Mouse (Mus musculus): ENCODE data around the gene Atp8a1. TPM values are rescaled to one million over a fixed set of nuclear protein-coding genes. Genes with fewer than 3 reads are reported as not detected.

The Atp8a1 gene
- total and polyA plus RNA-seq, 2 experiments from 2014 or later, result 30.9 to 83.8 TPM

DNA sequence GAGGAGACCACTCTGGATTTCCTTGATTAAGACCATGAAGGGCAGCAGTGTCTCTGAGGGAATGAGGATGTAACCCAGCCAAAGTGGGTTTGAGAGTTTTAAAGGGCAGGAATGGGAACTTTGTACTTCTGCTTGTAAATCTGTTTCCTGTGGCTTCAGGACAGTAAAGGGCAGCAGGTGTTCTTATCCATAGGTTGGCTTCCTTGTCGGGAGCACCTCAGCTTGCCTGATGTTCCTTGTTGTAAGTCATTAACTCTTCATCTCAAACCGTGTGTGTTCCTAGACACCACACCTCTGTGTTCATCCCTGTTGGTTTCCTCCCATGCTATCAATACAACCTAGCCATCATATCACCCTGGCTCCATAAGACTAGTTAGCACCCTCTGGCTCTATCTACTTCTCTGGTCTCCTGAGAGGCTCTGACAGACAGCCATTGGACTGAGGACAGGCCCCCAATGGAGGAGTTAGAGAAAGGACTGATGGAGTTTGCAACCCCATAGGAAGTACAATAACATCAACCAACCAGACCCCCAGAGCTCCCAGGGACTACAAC lies 17.4 kb upstream of the Atp8a1 start:
- 90% methylated on average over 2 of the region's 2 CpGs for WGBS
- Histone ChIP-seq H3K9ac (no peak overlapping the region), H3K4me1 (ENCODE audit: insufficient read depth) (no peaks in the 10 kb centered on the region), H3K36me3 (ENCODE audit: insufficient read depth) (no peaks in the 10 kb centered on the region), H3K27me3 (ENCODE audit: insufficient read depth, low read length) (no peaks in the 10 kb centered on the region), H3K4me2 (ENCODE audit: low read depth) (no peak overlapping the region), H3K9me3 (ENCODE audit: low read length) (no peaks in the 10 kb centered on the region), H3K27ac (ENCODE audit: low read depth, low read length) (no peak overlapping the region), H3K4me3 (ENCODE audit: low read depth, low read length) (no peak overlapping the region)
- ATAC-seq (no peak), DNase-seq (no peak)
- TF ChIP-seq CTCF (IDR thresholded peaks at IDR 0.05; ENCODE audit: low read depth), result no peak

DNA sequence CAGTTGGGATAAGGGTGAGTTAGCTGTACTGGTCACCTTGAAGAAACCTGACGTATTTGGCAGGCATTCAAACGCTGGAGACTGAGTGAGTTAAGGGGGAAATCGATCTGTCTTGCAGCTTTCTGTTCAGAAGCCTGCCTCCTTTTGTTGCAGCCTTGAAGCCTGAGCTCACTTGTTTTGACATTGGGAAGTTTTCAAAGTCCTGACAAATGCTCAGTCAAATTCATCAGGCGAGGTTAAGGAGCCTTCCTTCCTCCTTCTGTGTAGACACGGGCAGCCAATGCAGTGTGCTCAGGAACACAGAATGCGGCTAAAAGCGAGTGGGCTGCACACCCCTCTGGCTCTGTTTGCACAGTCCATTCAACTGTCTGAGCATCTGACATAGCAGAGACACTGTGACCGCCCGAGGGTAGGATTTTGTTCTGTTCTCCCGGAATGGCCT lies 16.7 kb upstream of the Atp8a1 start:
- Histone ChIP-seq H3K27ac (ENCODE audit: low read depth, low read length) (no peak overlapping the region), H3K9ac (no peak overlapping the region), H3K4me3 (ENCODE audit: low read depth, low read length) (no peak overlapping the region), H3K4me2 (ENCODE audit: low read depth) (no peak overlapping the region), H3K27me3 (ENCODE audit: insufficient read depth, low read length) (no peaks in the 10 kb centered on the region), H3K9me3 (ENCODE audit: low read length) (no peaks in the 10 kb centered on the region), H3K36me3 (ENCODE audit: insufficient read depth) (no peaks in the 10 kb centered on the region), H3K4me1 (ENCODE audit: insufficient read depth) (no peaks in the 10 kb centered on the region)
- no peak for ATAC-seq
- 16% methylated on average over 10 of the region's 10 CpGs for WGBS
- TF ChIP-seq CTCF (IDR thresholded peaks at IDR 0.05; ENCODE audit: low read depth), result no peak
- no peak for DNase-seq

DNA sequence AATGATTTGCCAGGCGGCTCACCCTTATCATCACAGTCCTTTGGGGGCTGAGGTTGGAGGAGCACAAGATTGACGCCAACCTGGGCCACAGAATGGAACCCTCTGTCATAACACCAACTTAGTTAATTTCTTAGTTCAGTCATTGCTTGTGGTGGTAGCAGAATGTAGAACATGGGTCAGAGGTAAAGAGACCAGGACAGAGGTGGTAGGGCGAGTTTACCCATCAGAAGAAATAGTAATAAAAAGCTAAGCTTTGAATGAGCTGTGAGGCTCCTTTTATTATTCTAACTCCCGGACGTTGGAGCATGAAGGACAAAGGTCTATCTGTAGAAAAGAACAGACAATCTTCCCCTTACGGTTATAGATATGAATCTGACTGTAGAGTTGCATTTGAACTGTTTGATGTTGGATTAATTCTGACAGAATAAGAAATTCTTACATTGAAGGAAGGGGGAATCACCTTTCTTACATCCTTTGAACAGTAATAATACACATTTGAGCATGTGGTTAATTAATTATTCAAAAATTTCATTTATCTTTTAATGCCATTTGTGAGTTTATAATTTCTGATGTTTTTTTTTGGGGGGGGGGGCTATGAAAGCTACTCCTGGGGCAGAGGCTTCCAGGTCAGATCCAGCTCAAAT lies 7.9 kb upstream of the Atp8a1 start:
- ATAC-seq (no peak), DNase-seq (no peak)
- no peaks in the 10 kb centered on the region for H3K4me1 ChIP-seq (ENCODE audit: insufficient read depth)
- no peak for TF ChIP-seq CTCF (IDR thresholded peaks at IDR 0.05; ENCODE audit: low read depth)
- no peak overlapping the region for H3K4me3 ChIP-seq (ENCODE audit: low read depth, low read length)
- 87% methylated on average over 6 of the region's 6 CpGs for WGBS
- no peak overlapping the region for H3K4me2 ChIP-seq (ENCODE audit: low read depth)
- no peak overlapping the region for H3K27ac ChIP-seq (ENCODE audit: low read depth, low read length)
- no peaks in the 10 kb centered on the region for H3K27me3 ChIP-seq (ENCODE audit: insufficient read depth, low read length)
- H3K9me3 ChIP-seq (ENCODE audit: low read length), result no peaks in the 10 kb centered on the region
- H3K9ac ChIP-seq, result no peak overlapping the region
- H3K36me3 ChIP-seq (ENCODE audit: insufficient read depth), result no peaks in the 10 kb centered on the region

DNA sequence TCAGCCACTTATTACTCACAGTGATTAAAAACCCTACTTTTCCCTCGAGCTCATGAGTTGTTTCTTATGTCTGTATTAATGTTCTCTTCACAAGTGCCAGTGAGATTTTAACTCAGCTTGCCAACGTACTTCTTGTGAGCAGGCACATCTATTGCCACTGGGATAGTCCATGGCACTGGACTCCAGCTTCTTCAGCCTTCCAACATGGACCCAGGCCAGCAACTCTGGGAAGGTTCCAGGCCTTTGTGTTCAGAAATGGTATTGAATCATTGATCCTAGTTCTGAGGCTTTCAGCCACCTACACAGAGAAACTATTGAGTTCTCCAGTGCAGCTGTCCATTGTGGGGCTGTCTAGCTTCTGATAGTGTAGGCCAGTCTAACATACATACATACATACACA lies 5.6 kb upstream of the Atp8a1 start:
- Histone ChIP-seq H3K4me2 (ENCODE audit: low read depth) (no peak overlapping the region), H3K36me3 (ENCODE audit: insufficient read depth) (no peaks in the 10 kb centered on the region), H3K9ac (no peak overlapping the region), H3K9me3 (ENCODE audit: low read length) (no peaks in the 10 kb centered on the region), H3K27ac (ENCODE audit: low read depth, low read length) (no peak overlapping the region), H3K4me1 (ENCODE audit: insufficient read depth) (peaks cover 7% of the 10 kb centered on the region; the same call in 1 of the 2 replicates), H3K4me3 (ENCODE audit: low read depth, low read length) (no peak overlapping the region), H3K27me3 (ENCODE audit: insufficient read depth, low read length) (no peaks in the 10 kb centered on the region)
- DNase-seq (no peak), ATAC-seq (no peak)
- 54% methylated on average over 2 of the region's 2 CpGs for WGBS
- TF ChIP-seq CTCF (IDR thresholded peaks at IDR 0.05; ENCODE audit: low read depth), result no peak

DNA sequence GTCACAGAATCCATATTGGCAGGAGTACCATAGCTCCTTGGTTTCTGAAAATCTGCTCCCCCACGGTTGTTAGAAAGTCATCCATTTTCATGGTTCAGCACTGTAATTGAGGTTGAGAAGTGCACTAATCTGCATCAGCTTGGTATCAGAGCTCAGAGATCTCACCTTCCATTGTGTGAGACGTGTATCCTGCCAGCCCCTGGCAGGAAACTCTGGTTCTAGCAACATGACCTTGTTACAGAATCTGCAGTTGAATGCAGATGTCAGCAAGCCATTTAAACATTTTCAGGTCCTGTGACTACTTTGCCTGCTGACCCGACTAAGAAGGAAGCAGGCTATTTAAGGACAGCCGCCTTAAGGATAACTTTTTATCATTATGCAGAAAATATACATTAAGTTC lies 2.2 kb upstream of the Atp8a1 start:
- peak; percentile 40 for DNase-seq
- Histone ChIP-seq H3K4me1 (ENCODE audit: insufficient read depth) (peaks cover 21% of the 10 kb centered on the region), H3K27me3 (ENCODE audit: insufficient read depth, low read length) (no peaks in the 10 kb centered on the region), H3K36me3 (ENCODE audit: insufficient read depth) (no peaks in the 10 kb centered on the region), H3K9ac (no peak overlapping the region), H3K4me2 (ENCODE audit: low read depth) (no peak overlapping the region), H3K4me3 (ENCODE audit: low read depth, low read length) (no peak overlapping the region), H3K27ac (ENCODE audit: low read depth, low read length) (no peak overlapping the region), H3K9me3 (ENCODE audit: low read length) (no peaks in the 10 kb centered on the region)
- ATAC-seq, result no peak
- no peak for TF ChIP-seq CTCF (IDR thresholded peaks at IDR 0.05; ENCODE audit: low read depth)
- 70% methylated on average over 4 of the region's 4 CpGs for WGBS

DNA sequence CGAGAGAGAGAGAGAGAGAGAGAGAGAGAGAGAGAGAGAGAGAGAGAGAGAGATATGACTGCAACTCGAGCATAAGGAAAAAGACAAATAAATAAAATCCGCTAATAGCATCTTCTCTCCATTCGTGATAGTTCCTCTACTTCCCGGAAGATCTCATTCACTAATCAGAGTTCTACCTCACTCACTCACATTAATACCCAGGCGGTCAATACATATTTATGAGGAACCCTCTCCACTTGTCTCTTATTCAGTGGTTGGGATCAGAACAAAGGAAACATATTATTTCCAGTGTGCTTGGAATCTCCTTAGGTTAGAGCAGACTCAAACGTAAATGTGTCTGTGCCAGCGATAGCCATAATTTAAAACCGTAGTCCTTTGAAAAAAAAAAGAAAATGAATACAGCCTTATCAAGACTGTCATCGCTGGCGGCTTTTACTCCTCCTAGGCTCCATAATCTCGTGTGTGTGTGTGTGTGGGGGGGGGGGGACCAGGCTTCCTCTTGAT lies 1.3 kb upstream of the Atp8a1 start:
- peak overlapping the region; percentile 93 for H3K4me2 ChIP-seq (ENCODE audit: low read depth)
- H3K9ac ChIP-seq, result peak overlapping the region; percentile 92; the same call in 1 of the 2 replicates
- no peaks in the 10 kb centered on the region for H3K27me3 ChIP-seq (ENCODE audit: insufficient read depth, low read length)
- H3K4me1 ChIP-seq (ENCODE audit: insufficient read depth), result peaks cover 27% of the 10 kb centered on the region
- peak overlapping the region; percentile 91; the same call in 1 of the 2 replicates for H3K27ac ChIP-seq (ENCODE audit: low read depth, low read length)
- no peaks in the 10 kb centered on the region for H3K36me3 ChIP-seq (ENCODE audit: insufficient read depth)
- no peak for ATAC-seq
- 30% methylated on average over 12 of the region's 12 CpGs for WGBS
- no peaks in the 10 kb centered on the region for H3K9me3 ChIP-seq (ENCODE audit: low read length)
- peak; percentile 22 for DNase-seq
- no peak for TF ChIP-seq CTCF (IDR thresholded peaks at IDR 0.05; ENCODE audit: low read depth)
- peak overlapping the region; percentile 98 for H3K4me3 ChIP-seq (ENCODE audit: low read depth, low read length)

Measured in forebrain, postnatal 0 days (tissue).